Mouse (Mus musculus): ENCODE measurements around the gene Il18r1. TPM values are rescaled to one million over a fixed set of nuclear protein-coding genes. Genes with fewer than 3 reads are reported as not detected.

The Il18r1 gene
- polyA plus RNA-seq, 1 experiment = not detected

- Histone ChIP-seq H3ac (ENCODE audit: control insufficient read depth, insufficient read length) (no peak overlapping the region), H3K36me3 (ENCODE audit: control insufficient read depth, insufficient read depth) (no peaks in the 10 kb centered on the region), H3K4me2 (ENCODE audit: low read depth) (no peak overlapping the region), H3K4me3 (no peak overlapping the region), H3K79me2 (ENCODE audit: control insufficient read depth, insufficient read depth) (no peaks in the 10 kb centered on the region), H3K27me3 (ENCODE audit: control insufficient read depth, insufficient read depth, insufficient read length) (no peaks in the 10 kb centered on the region)
- no peak for TF ChIP-seq POLR2A (IDR thresholded peaks at IDR 0.05; ENCODE audit: insufficient read length, low read depth)
- TF ChIP-seq MYOG (IDR thresholded peaks at IDR 0.05; ENCODE audit: control insufficient read depth in 1 of 3, insufficient read depth in 1 of 3, insufficient read length in 2 of 3, low read depth in 2 of 3) = no peak
- TF ChIP-seq TCF12 (IDR thresholded peaks at IDR 0.05; ENCODE audit: insufficient read depth, poor library complexity, severe bottlenecking) = no peak
- no peak for TF ChIP-seq SRF (IDR thresholded peaks at IDR 0.05; ENCODE audit: control insufficient read depth, insufficient read length, low read depth)
- no peak for TF ChIP-seq CEBPB (IDR thresholded peaks at IDR 0.05; ENCODE audit: insufficient read depth, poor library complexity, severe bottlenecking)
- no peak for TF ChIP-seq MYOD1 (IDR thresholded peaks at IDR 0.05; ENCODE audit: control insufficient read depth in 1 of 3, insufficient read length in 2 of 3, low read depth in 2 of 3)
- TF ChIP-seq MAX (IDR thresholded peaks at IDR 0.05; ENCODE audit: low read depth) = no peak
- no peak for TF ChIP-seq E2F4 (IDR thresholded peaks at IDR 0.05; ENCODE audit: insufficient read depth)
- no peak for TF ChIP-seq TCF3 (IDR thresholded peaks at IDR 0.05; ENCODE audit: insufficient read length, low read depth)
- TF ChIP-seq POLR2AphosphoS2 (IDR thresholded peaks at IDR 0.05; ENCODE audit: insufficient read length, low read depth) = no peak
- no peak for TF ChIP-seq USF1 (IDR thresholded peaks at IDR 0.05; ENCODE audit: low read depth)
- TF ChIP-seq REST (IDR thresholded peaks at IDR 0.05; ENCODE audit: insufficient read depth, insufficient read length) = no peak
Observed at GRCm38 (mm10) chr1:40499708-40500107, 34.4 kb downstream of the Il18r1 start.

- Histone ChIP-seq H3ac (ENCODE audit: control insufficient read depth, insufficient read length) (no peak overlapping the region), H3K4me2 (ENCODE audit: low read depth) (no peak overlapping the region), H3K4me3 (no peak overlapping the region)
Observed at GRCm38 (mm10) chr1:40501126-40501525, 35.8 kb downstream of the Il18r1 start.

DNA sequence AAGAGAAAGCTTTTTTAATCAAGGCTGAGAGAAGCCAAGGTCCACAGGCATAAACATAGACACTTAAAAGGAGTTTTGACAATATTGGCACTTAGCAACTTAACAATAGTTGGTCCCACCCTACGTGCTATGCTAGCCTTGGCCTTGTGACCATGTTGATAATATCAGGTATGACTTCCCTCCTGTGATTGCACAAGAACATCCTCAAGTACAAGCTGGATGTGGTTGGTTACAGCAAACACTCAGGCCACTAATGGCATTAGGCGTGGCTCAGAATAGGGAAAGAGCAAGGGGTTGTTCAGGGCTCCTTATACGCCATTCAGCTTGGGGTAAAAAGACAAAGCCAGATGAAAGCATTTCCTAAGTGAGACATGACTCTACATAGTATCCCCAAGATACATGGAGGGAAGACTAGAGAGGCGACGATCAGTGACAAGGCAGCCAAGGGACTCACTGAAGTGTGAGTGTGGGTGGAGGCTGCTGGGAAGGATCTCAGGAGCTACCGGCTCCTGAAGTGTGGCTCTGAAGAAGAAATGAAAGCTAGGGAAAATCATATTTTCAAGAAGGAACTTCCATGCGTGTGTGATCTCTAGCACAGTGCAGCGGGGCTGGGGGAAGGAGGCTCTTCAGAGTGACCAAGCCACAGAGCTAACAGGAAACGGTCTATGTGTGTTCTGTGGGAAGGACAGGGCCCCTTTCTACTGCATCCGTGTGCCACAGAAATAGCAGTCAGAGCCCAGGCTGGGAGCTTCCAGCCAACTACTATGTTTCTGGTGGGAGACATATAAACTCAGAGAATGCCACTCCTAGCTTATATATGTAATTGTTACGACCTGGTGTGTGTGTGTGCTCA, 36.4 kb downstream of the Il18r1 start:
- H3ac ChIP-seq (ENCODE audit: control insufficient read depth, insufficient read length) = no peak overlapping the region
- no peaks in the 10 kb centered on the region for H3K36me3 ChIP-seq (ENCODE audit: control insufficient read depth, insufficient read depth)
- TF ChIP-seq SRF (IDR thresholded peaks at IDR 0.05; ENCODE audit: control insufficient read depth, insufficient read length, low read depth) = no peak
- no peak for TF ChIP-seq TCF3 (IDR thresholded peaks at IDR 0.05; ENCODE audit: insufficient read length, low read depth)
- no peak for TF ChIP-seq MYOD1 (IDR thresholded peaks at IDR 0.05; ENCODE audit: control insufficient read depth in 1 of 3, insufficient read length in 2 of 3, low read depth in 2 of 3)
- TF ChIP-seq CEBPB (IDR thresholded peaks at IDR 0.05; ENCODE audit: insufficient read depth, poor library complexity, severe bottlenecking) = no peak
- TF ChIP-seq POLR2AphosphoS2 (IDR thresholded peaks at IDR 0.05; ENCODE audit: insufficient read length, low read depth) = no peak
- no peak for TF ChIP-seq MYOG (IDR thresholded peaks at IDR 0.05; ENCODE audit: control insufficient read depth in 1 of 3, insufficient read depth in 1 of 3, insufficient read length in 2 of 3, low read depth in 2 of 3)
- TF ChIP-seq REST (IDR thresholded peaks at IDR 0.05; ENCODE audit: insufficient read depth, insufficient read length) = no peak
- TF ChIP-seq E2F4 (IDR thresholded peaks at IDR 0.05; ENCODE audit: insufficient read depth) = no peak
- no peak for TF ChIP-seq TCF12 (IDR thresholded peaks at IDR 0.05; ENCODE audit: insufficient read depth, poor library complexity, severe bottlenecking)
- no peak for TF ChIP-seq POLR2A (IDR thresholded peaks at IDR 0.05; ENCODE audit: insufficient read length, low read depth)
- no peak for TF ChIP-seq MAX (IDR thresholded peaks at IDR 0.05; ENCODE audit: low read depth)
- no peak for TF ChIP-seq USF1 (IDR thresholded peaks at IDR 0.05; ENCODE audit: low read depth)
- H3K79me2 ChIP-seq (ENCODE audit: control insufficient read depth, insufficient read depth) = no peaks in the 10 kb centered on the region
- no peak overlapping the region for H3K4me2 ChIP-seq (ENCODE audit: low read depth)
- no peaks in the 10 kb centered on the region for H3K27me3 ChIP-seq (ENCODE audit: control insufficient read depth, insufficient read depth, insufficient read length)
- H3K4me3 ChIP-seq = no peak overlapping the region

More at GRCm38 (mm10) chr1:40501126-40501525, 35.8 kb downstream of the Il18r1 start:
- Histone ChIP-seq H3K79me2 (ENCODE audit: control insufficient read depth, insufficient read depth) (no peaks in the 10 kb centered on the region), H3K27me3 (ENCODE audit: control insufficient read depth, insufficient read depth, insufficient read length) (no peaks in the 10 kb centered on the region), H3K36me3 (ENCODE audit: control insufficient read depth, insufficient read depth) (no peaks in the 10 kb centered on the region)
- TF ChIP-seq TCF3 (IDR thresholded peaks at IDR 0.05; ENCODE audit: insufficient read length, low read depth) (no peak), TCF12 (IDR thresholded peaks at IDR 0.05; ENCODE audit: insufficient read depth, poor library complexity, severe bottlenecking) (no peak), MYOD1 (IDR thresholded peaks at IDR 0.05; ENCODE audit: control insufficient read depth in 1 of 3, insufficient read length in 2 of 3, low read depth in 2 of 3) (no peak), MAX (IDR thresholded peaks at IDR 0.05; ENCODE audit: low read depth) (no peak), POLR2A (IDR thresholded peaks at IDR 0.05; ENCODE audit: insufficient read length, low read depth) (no peak), MYOG (IDR thresholded peaks at IDR 0.05; ENCODE audit: control insufficient read depth in 1 of 3, insufficient read depth in 1 of 3, insufficient read length in 2 of 3, low read depth in 2 of 3) (no peak), E2F4 (IDR thresholded peaks at IDR 0.05; ENCODE audit: insufficient read depth) (no peak), SRF (IDR thresholded peaks at IDR 0.05; ENCODE audit: control insufficient read depth, insufficient read length, low read depth) (no peak), POLR2AphosphoS2 (IDR thresholded peaks at IDR 0.05; ENCODE audit: insufficient read length, low read depth) (no peak), USF1 (IDR thresholded peaks at IDR 0.05; ENCODE audit: low read depth) (no peak), REST (IDR thresholded peaks at IDR 0.05; ENCODE audit: insufficient read depth, insufficient read length) (no peak), CEBPB (IDR thresholded peaks at IDR 0.05; ENCODE audit: insufficient read depth, poor library complexity, severe bottlenecking) (no peak)

DNA sequence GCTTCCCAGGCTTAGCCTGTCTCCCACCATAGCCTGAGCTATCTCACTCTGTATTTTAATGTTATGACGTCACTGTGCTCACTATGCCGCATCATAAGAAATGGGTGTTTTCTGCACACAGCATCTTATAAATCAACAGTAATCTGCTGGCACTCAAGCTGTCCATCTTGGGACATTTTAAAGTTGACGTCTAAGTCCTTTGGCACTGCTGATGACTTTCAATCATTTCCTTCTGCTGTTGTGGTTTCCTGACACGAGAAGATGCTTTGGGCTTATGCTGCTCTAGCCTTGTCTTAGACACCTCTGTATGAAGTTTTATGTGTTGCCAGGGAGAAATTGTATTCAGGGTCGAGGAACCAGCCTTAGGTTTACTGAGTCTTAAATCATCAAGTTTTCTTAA, 39.2 kb downstream of the Il18r1 start:
- no peaks in the 10 kb centered on the region for H3K36me3 ChIP-seq (ENCODE audit: control insufficient read depth, insufficient read depth)
- no peak overlapping the region for H3ac ChIP-seq (ENCODE audit: control insufficient read depth, insufficient read length)
- H3K4me2 ChIP-seq (ENCODE audit: low read depth) = no peak overlapping the region
- H3K79me2 ChIP-seq (ENCODE audit: control insufficient read depth, insufficient read depth) = no peaks in the 10 kb centered on the region
- TF ChIP-seq SRF (IDR thresholded peaks at IDR 0.05; ENCODE audit: control insufficient read depth, insufficient read length, low read depth) = no peak
- no peaks in the 10 kb centered on the region for H3K27me3 ChIP-seq (ENCODE audit: control insufficient read depth, insufficient read depth, insufficient read length)
- H3K4me3 ChIP-seq = no peak overlapping the region

All from myocyte (in vitro differentiated cells).